Mouse (Mus musculus): Measurements from ENCODE around the gene Ubald1.

The Ubald1 gene

DNA sequence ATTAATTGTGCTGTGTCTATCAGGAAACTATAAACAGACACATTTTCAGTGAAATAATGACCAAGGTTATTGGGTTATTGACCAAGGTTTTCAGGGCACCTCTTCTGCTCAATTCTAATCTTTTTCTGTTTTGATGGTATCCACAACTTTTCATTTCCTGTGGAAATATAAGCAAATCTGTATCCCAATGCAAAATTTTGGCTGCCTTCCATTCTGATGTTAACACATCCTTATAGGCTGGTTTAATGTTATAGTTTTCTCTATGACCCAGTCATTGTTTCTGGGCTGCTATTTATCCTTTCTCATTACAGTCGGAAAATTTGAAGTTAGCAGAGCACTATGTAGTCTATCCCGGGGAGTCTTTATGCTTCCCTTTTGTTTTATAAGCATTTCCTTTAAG lies 19.6 kb upstream of the Ubald1 start:
- DNase-seq (ENCODE audit: low spot score in 2 of 2), result no peak

DNA sequence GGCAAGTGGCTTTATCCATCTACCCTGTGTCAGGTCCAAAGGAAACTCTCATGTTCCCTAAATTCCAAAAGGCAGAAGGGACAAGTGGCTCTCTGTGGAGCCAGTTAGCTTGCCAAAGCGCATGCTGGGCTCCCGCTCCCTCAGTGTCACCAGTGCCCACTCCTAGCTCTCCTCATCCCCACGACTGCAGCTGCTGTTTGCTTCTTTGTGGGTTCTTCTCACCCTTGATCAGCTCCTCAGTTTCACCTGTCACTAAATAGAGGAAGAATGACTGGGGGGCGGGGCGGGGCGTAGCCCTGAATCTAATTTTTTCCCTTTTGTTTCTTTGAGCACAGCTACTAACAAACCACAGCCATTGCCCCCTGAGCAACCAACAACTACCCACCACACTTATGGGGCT lies 18.8 kb upstream of the Ubald1 start:
- DNase-seq (ENCODE audit: low spot score in 2 of 2), result no peak

DNA sequence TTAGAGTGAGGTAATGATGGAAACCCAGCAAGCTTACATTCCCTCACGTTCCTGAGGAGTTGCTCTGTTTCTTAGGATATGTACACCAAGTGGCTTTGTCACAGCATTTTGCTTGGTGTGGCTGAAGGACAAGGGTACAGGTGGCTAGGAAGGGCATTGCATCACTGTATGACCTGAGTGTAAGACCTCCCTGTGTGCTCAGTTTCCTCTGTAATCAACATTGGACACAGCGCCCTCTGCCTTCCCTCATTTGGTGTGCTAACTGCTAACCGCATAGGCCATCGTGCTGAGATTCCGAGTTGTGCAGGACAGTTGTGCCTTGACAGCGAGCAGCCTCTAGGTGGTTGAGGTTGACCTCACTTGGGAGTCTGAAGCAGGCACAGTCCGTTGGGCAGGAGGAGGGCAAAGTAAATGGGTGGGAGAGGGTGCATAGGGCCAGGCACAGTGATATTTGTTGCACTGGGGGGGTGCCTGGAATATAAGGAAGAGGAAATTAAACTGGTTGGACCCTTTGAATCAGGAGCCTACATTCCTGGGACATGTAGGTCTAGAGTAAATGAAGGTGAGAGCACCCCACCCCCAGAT lies 17.1 kb upstream of the Ubald1 start:
- no peak for DNase-seq (ENCODE audit: low spot score in 2 of 2)

DNA sequence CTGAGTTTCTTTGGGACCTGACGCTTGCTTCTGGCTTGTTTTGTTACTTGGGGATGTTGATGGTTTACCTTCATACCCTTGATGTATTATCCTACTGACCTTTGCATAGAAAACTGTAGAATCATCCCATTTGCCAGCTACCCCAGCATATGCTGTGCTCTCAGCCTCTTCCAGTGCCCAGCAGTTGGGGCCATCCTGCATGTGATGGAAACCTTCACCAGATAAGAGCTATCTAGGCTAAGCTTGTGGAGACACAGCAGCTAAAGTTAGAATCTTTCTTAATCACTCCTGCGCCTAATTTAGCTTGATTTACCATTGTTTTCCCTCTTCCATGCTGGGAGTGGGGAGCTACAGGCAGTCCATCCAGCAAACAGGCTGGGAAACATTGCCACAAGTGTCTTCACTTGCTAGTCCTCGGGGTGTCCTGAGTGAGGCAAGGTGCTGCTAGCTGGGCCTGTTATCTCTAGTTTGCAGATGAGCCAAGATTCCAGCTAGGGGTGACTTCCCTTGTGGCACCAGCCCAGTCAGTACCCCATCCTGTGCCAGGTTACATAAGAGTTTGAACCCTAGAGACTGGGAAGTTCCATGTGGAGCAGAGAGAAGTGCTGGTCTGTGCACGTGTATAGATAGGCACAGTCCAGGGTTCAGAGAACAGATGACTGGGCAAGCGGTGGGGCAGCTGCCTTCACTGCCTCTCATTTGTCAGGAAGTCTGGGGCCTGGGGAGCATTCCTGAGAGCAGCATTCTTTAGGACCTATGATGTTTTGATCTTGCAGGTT lies 16.3 kb upstream of the Ubald1 start:
- DNase-seq (ENCODE audit: low spot score in 2 of 2), result no peak

DNA sequence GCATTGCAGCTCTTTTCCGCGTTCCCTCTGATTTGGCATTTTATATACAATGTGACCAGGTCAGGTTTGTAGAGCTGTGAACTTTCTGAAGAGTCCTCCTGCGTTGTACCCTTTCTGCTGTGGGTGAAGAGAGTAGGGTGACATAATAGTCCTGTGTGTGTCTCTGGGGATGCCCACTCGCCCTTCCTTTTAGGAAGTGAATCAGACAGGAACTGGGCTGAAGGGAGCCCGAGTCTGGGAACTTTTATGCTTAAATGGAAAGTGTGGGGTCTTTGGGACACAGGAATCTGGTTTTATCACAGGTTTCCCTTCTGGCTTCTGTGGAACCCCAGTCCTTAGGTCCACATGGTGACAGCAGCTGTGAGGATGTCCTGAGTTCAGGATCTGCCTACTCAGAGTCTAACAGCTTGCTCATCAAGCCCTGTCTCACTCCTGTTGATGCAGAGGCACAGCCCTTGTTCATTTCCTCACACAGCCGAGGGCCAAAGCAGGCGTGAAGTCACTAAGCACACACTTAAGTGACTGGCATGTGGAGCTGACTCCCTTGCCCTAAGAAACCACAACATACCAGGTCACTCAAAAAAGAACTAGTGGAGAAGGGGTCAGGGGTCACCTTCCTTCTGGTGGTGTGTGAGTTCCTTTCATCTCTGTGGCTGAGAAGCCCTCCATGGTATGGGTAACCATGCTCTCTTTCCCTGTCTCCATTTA lies 14.2 kb upstream of the Ubald1 start:
- no peak for DNase-seq (ENCODE audit: low spot score in 2 of 2)

DNA sequence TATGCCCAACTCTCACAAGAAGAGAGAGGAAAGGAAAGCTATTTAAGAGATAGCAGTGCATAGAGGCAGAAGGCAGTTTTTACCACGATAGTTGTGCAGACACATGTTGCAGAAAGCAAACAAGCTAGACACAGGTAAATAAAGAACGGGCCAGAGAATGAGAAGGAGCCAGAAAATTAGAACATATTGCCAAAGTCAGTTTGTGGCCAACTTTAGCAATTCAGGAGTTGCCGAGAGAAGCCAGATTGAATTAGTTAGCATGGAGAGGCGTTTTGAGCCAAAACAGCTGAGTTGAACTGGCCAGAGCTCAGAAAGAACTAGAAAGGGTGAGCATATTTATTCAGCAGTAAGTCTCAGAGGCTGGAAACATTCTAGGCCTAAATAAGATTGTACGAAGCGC lies 12.1 kb upstream of the Ubald1 start:
- DNase-seq (ENCODE audit: low spot score in 2 of 2), result no peak

DNA sequence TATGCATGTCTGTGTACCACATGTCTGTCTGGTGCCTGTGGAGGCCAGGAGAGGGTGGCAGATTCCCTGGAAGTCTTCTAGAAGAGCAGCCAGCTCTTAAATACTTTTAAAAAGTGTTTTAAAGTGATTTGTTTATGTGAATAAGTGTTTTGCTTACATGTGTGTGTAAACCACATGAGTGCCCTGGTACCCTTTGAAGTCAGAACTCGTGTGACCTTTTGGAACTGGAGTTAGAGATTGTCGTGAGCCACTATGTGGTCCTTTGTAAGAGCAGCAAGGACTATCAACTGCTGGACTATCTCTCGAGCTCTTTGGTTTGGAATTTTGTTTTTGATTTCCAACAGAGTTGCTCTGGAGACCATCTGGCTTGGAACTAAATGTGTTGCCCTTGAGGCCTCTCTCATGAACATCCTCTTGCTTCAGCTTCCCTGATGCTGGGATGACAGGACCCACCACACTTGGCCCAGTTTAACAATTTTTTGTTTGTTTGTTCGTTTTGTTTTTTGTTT lies 10.1 kb upstream of the Ubald1 start:
- no peak for DNase-seq (ENCODE audit: low spot score in 2 of 2)

DNA sequence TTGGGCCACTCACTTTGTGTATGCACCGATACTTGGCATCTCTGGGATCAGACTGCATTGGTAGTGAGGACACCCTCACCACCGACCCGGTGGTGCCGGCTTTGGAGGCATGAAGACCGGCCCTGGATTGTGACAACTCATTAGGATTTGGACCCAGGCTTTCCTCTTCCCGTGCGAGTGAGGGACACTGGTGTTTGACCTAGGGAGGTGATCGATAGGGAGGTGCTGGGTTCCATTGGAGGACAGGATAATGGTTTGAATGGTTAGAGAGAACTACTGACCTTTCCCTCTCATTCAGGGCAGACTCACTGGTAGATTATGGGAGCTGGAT lies 6.5 kb upstream of the Ubald1 start:
- DNase-seq (ENCODE audit: low spot score in 2 of 2), result no peak

DNA sequence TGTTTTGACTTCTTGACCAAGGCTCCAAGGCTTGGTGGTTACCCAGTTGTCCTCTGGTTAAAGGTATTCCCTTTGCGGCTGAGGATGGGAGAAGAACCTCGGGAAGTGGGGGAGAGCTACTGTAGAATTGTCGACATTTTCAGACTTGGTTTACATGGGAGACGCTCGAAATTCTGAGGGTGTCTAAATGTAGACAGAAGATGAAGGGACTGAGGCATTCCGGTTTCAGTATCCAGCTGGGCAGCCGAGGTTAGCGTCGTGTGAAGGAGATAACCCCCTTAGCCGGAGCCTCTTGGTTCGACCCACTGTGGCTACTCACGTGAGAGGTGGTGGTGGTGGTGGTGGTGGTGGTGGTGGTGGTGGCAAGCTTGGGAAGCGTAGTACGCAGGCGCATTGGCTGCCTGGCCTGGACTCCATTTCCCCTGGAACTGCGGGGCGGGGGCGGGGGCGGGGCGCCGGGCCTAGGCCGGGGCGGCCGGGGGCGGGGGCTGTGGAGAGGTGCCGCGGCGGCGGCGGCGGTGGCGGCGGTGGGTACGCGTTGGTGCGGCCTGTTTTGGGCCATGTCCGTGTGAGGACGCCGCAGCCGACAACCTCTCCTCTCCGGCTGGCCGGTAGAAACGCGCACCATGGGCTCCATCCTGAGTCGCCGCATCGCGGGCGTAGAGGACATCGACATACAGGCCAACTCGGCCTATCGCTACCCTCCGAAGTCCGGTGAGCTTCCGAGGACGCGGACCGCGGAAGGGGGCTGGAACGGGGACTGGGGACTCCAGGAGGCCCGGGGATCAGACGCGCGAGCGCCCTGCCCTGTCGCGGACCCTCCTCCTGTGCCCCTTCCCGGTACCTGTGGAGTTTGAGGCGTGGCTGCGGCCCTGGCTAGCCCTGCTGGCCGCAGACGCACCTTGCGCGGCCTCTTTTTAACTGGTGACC lies 5.9 kb upstream of the Ubald1 start, which contains the start of gene Mgrn1:
Gene Mgrn1 (plus strand): TSS at position 490 of the 930 bp plus-strand sequence.
- peak; percentile 93 to 94 for DNase-seq (ENCODE audit: low spot score in 2 of 2)

DNA sequence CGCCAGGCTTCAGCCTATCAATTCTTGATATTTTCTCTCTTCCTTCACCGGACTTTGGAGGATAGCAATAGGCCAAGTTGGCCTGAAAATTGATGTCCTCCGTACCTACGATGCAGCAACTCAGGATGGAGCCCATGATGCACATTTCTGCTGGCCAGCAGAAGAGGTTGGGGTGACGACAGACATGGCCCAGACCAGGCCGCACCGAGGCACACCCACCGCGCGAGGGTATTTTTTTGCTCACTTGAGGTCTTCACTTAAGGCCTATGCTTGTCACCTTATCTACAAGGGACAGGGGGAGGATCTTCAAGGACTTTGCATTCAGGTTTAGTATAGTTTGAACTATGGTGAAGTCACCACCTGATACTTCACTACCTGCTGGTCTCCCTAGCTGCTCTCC lies 4.8 kb upstream of the Ubald1 start:
- DNase-seq (ENCODE audit: low spot score in 2 of 2), result no peak

DNA sequence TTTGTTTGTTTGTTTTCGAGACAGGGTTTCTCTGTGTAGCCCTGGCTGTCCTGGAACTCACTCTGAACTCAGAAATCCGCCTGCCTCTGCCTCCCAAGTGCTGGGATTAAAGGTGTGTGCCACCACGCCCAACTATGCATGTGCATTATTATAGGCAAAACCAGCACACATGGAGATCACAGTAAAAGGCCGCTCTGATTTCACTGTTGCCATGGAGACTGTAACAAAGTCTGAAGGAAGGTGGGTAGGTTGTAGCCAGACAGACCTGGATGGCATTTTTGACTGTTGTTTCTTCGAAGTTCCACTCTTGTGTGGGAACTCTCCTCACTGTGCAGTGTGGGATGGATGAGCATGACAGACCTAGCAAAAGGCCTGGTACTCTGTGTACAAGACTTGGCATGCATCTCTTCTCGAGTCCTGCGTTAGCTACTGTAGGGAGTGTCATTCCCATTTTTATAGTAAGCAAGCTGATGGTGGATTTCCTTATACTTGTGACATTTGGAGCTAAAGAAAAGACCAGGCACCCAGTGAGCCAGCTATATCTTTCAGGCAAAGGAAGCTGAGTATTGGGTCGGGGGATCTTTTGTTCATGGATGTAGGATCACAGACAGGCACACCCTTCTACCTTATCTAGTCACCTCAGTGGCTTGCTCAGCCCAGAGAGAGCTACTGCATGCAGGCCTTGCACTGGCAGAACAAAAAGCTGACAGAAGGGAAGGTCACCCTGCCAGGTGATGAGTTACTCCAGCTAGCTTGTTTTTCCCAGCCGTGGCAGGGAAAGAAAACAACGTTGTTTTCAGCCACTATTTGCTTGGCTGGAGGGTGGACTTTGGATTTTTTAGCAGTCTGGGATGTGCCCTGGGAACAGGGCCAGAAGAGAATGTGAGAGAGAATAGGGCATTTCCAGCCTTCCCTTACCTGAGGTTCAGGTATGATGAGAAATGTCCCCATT lies 1.6 kb upstream of the Ubald1 start:
- no peak for DNase-seq (ENCODE audit: low spot score in 2 of 2)

DNA sequence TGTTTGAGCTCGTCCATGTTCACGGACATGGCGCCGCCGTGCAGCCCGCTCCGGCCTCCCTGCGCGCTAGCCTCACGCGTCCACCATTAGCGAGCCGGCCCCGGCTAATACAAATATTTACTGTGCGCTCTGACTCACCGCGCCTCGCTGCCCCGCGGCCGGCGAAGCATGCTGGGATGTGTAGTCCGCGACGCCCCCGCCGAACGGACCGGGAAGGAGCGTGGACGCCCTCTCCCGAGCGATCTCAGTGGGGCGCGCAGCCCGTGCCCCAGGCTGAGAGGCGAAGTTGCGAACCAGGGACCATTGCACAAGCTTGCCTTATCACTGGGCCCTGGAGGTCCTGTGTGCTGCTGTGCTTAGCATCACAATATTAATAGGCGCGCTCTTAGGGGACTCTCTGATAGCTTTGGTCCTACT lies 399 bp downstream of the Ubald1 start:
- peak; percentile 93 to 94 for DNase-seq (ENCODE audit: low spot score in 2 of 2)

DNA sequence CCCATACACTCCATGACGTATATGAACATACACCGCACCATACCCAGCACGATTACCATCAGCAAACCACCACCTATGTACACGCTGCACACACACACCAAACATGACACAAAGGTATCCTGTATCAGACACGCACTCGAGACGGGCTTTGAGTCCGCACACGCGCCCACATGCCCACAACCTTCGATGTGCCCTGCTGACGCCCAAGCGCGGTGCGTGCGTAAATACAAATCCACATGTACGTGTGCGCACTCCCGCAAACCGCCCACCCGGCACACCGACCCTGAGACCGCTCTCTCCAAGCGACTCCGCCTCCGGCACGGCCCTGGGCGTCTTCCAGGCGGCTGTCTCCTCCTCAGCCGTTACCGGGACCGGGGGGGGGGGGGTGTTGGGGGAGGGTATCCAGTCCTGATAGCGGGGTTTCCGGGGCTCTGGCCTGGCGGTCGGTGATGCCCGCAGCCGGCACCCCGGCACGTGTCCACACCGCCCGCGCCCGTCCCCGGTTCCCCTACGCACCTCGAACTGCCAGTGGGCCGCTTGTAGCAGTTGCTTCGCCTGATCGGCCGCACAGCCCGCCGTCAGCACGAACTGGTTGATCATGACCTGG lies 911 bp downstream of the Ubald1 start:
- DNase-seq (ENCODE audit: low spot score in 2 of 2), result peak; percentile 78 to 82

DNA sequence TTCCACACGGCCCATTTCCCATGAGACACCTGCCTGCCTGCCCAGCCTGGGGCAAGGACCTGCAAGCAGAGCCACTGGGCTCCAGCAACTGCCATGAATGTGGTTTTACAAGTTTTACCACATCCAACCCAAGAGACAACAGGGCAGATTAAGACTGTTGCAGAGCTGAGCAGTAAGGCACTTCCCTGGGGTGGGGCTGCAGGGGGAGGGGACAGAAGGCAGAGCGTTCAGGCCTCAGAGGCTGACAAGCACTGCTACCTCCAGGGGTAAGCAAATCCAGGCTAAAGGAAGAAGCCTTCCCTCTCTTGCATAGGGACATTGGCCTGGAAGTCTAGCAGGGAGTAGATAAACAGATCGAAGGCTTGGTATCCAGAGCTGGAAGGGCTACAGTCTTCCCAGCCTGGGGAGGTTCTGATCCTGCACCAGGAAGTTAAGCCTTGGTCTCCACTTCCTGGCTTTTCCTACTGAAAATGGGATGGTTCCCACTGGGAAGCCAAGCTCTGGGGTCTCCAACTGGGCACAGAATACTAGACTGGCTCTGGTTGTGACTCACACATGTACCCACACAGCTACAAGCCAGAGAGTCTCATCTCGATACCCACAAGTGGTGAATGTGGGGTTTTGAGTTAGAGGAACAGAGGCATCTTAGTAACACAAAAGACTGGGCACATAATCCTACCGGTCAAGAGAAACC lies 1.8 kb downstream of the Ubald1 start:
- no peak for DNase-seq (ENCODE audit: low spot score in 2 of 2)

DNA sequence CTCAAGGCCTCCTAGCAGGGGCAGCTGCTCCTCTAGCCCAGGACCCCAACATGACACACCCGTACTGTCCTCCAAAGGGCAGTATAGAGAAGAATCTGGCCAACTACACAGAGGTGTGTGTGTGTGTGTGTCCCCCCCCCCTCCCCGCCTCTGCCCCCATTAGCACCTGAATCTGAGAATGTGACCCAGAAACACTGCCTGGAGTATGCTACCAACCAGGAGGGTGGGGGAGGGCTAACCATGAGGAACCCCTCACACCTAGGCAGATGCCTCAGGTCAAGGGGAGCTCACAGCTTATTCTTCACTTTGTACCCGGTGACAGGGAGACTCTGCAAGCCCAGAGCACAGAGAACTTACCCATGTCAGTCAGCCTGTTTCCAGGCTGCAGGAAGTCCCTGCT lies 2.4 kb downstream of the Ubald1 start:
- no peak for DNase-seq (ENCODE audit: low spot score in 2 of 2)

DNA sequence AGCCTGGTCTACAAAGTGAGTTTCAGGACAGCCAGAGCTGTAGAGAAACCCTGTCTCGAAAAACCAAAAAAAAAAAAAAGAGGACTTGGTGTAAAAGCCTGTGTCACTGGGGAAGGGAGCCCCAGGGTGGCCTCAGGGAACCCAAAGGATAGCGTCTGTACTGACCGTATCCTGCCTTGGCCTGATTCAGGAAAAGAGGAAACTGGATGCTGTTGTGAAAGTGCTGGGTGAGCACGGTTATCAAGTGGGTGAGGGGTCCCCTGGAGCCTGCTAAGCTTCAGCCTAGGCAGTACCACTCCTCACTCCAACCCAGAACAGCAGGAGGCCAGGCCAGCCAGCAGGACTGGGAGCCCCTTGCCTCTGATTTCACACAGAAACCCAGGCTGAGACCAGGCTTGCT lies 2.9 kb downstream of the Ubald1 start:
- DNase-seq (ENCODE audit: low spot score in 2 of 2), result no peak

DNA sequence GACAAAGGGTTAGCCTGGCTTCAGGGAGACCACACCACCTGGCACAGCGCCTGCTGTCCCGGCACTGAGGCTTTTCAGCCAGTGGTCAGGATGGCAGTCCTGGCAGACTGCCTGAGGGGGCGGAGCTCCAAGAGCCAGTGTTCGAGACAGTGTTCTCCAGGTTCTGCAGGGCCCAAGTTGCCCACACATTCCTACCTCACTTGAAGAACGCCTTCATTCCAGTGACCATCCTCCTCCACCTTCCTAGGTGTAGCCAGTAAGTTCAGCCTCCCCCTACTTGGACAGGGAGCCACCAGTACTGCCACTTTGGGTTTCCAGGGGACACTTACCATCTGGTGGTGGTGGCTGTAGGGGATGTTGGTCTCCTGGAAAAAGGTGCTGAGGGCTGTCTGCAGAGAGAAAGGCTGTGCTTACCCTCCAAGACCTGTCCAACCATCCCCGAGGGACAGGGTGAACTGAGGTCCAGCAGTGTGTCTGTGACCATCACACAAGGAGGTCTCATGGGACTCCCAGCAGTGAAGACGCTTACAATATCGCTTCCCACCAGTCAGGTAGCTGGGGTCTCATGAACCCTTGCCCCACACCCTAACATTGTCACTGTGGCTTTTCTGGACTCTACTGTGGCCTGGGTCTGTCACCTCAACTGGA lies 4.0 kb downstream of the Ubald1 start:
- DNase-seq (ENCODE audit: low spot score in 2 of 2), result peak; percentile 82 to 85

DNA sequence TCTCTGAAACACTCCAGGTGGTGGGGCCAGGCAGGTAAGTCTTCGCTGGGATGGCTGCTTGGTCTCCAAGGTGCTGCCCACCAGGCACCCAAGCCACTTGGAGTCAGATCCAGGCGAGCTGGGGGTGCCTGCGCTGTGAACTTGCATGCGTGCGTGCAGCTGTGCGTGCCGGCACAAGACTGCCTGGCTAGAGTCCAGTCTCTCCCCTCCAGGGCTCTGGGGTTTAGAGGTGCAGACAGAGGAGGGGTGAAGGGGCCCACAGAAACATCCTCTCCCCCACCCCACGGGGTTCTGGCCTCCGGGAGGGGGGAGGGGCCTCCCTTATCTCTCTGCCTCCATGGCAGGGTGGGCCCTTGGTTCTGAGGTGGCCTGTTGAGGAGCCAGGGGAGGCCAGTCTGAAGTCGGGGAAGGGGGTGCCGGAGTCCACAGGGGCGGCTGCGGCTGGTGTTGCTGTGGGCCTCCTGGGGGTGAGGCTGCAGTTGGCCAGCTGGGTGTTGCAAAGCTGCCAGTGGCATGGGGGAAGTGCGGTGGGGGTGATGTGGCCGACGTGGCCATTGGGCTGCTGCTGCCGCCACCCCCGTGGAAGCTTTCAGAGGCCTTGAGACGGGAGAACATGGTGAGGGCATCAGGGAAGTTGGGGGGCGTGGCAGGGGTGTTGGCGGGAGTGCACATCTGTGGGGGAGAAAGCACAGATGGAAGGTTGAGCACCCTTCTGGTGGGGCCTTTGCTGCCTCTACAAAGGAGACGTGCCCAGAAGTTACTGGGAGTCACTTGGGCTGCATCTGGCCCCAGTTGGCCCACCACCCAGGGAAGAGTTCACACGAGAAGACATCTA lies 4.7 kb downstream of the Ubald1 start:
- no peak for DNase-seq (ENCODE audit: low spot score in 2 of 2)

Measured in right cerebral cortex, postnatal 10 days (tissue).